Mouse (Mus musculus) embryonic fibroblast, embryonic 13.5 days (primary cell): ENCODE data around the gene Dusp10. TPM values are rescaled to one million over a fixed set of nuclear protein-coding genes. Genes with fewer than 3 reads are reported as not detected.
A peak's percentile ranks its signal among the peaks of the same experiment; 100 is the strongest.

Experiments used
- H3K27ac ChIP-seq: 2 replicates; pipeline ENCODE4 v1.5.1; 2012; ENCODE audit warnings: low read length, control low read depth, inconsistent platforms; ENCODE audit not compliant: insufficient read depth
- H3K4me1 ChIP-seq: 2 replicates; pipeline ENCODE4 v1.6.1; 2011; ENCODE audit warnings: low read length; ENCODE audit not compliant: control insufficient read depth, insufficient read depth
- H3K4me3 ChIP-seq: 2 replicates; pipeline ENCODE4 v1.5.1; 2011; ENCODE audit warnings: mild to moderate bottlenecking, control low read depth, low read length; ENCODE audit not compliant: insufficient read depth
- CTCF ChIP-seq: IDR thresholded peaks from 2 replicates; pipeline ENCODE4 v1.5.1; 2011; ENCODE audit warnings: mild to moderate bottlenecking, control low read depth, low read length, moderate library complexity, borderline replicate concordance; ENCODE audit not compliant: insufficient read depth
- POLR2A ChIP-seq: IDR thresholded peaks from 2 replicates; pipeline ENCODE4 v1.6.1; 2011; ENCODE audit warnings: low read depth, mild to moderate bottlenecking, control low read depth, low read length, moderate library complexity
- polyA plus RNA-seq: library from polyadenylated mRNA; stranded (reverse); fragments of >200 nt; gene quantifications from 2 replicates; pipeline ENCODE4 v1.2.4, GENCODE M21; 2011; ENCODE audit warnings: low read depth; ENCODE audit not compliant: missing spikeins, insufficient read length

The Dusp10 gene
- polyA plus RNA-seq, 1 experiment = 6.2 TPM

GRCm38 (mm10) chr1:184061901-184062300 lies 48.8 kb downstream of the Dusp10 start:
- no peak overlapping the region for H3K4me3 ChIP-seq
- H3K27ac ChIP-seq = peak overlapping the region; percentile 56; the same call in 1 of the 2 replicates
- H3K4me1 ChIP-seq = peaks cover 10% of the 10 kb centered on the region
- TF ChIP-seq POLR2A (no peak), CTCF (no peak)

GRCm38 (mm10) chr1:184064306-184064705 lies 51.2 kb downstream of the Dusp10 start:
- H3K4me3 ChIP-seq = no peak overlapping the region
- H3K27ac ChIP-seq = no peak overlapping the region
- peaks cover 10% of the 10 kb centered on the region for H3K4me1 ChIP-seq
- no peak for TF ChIP-seq POLR2A

GRCm38 (mm10) chr1:184065589-184066361 lies 52.7 kb downstream of the Dusp10 start:
- Histone ChIP-seq H3K4me3 (no peak overlapping the region), H3K27ac (no peak overlapping the region), H3K4me1 (peaks cover 6% of the 10 kb centered on the region)
- TF ChIP-seq POLR2A = no peak
- no peak for TF ChIP-seq CTCF

GRCm38 (mm10) chr1:184066460-184067287 lies 53.6 kb downstream of the Dusp10 start:
- TF ChIP-seq POLR2A = no peak
- no peak for TF ChIP-seq CTCF
- Histone ChIP-seq H3K27ac (no peak overlapping the region), H3K4me1 (peaks cover under 1% of the 10 kb centered on the region), H3K4me3 (no peak overlapping the region)

GRCm38 (mm10) chr1:184067704-184068558 lies 54.8 kb downstream of the Dusp10 start:
- TF ChIP-seq POLR2A = no peak
- no peak for TF ChIP-seq CTCF
- Histone ChIP-seq H3K4me3 (no peak overlapping the region), H3K27ac (no peak overlapping the region), H3K4me1 (no peaks in the 10 kb centered on the region)

- Histone ChIP-seq H3K27ac (no peak overlapping the region), H3K4me1 (no peaks in the 10 kb centered on the region)
Measured at GRCm38 (mm10) chr1:184068971-184069370, 55.9 kb downstream of the Dusp10 start.

GRCm38 (mm10) chr1:184076065-184076464 lies 63.0 kb downstream of the Dusp10 start:
- Histone ChIP-seq H3K4me3 (no peak overlapping the region), H3K4me1 (peaks cover 20% of the 10 kb centered on the region), H3K27ac (peak overlapping the region; percentile 91)
- TF ChIP-seq POLR2A (no peak), CTCF (no peak)

More at GRCm38 (mm10) chr1:184068971-184069370, 55.9 kb downstream of the Dusp10 start:
- TF ChIP-seq POLR2A (no peak), CTCF (no peak)
- H3K4me3 ChIP-seq = no peak overlapping the region

- Histone ChIP-seq H3K4me1 (peaks cover 20% of the 10 kb centered on the region), H3K27ac (peak overlapping the region; percentile 88), H3K4me3 (no peak overlapping the region)
- TF ChIP-seq CTCF = no peak
- TF ChIP-seq POLR2A = no peak
Measured at GRCm38 (mm10) chr1:184076756-184077155, 63.7 kb downstream of the Dusp10 start.

GRCm38 (mm10) chr1:184079304-184079703 lies 66.2 kb downstream of the Dusp10 start:
- Histone ChIP-seq H3K27ac (no peak overlapping the region), H3K4me3 (no peak overlapping the region), H3K4me1 (peaks cover 28% of the 10 kb centered on the region)
- TF ChIP-seq CTCF (no peak), POLR2A (no peak)
